Mouse (Mus musculus) embryo, embryonic 9.5 days (tissue): ENCODE results near the gene Cfap57.
"Not testable (repeated sequence)": the region's sequence is repeated elsewhere in the genome, so short reads cannot be mapped to it uniquely, and the experiment has no call there.

Experiments used
- DNase-seq: peaks from one replicate; pipeline ENCODE4 v3.0.0-alpha.2; 2017; ENCODE audit errors: extremely low spot score

The Cfap57 gene

GRCm38 (mm10) chr4:118564062-118564925 is 56.3 kb downstream of the Cfap57 start:
- no peak for DNase-seq

GRCm38 (mm10) chr4:118553039-118553649 is 67.4 kb downstream of the Cfap57 start:
- DNase-seq, result no peak

- DNase-seq, result peak; percentile 62
These were observed 72.5 kb downstream of the Cfap57 start for GRCm38 (mm10) chr4:118548130-118548480.

- not testable (repeated sequence) for DNase-seq
These were observed 73.0 kb downstream of the Cfap57 start for GRCm38 (mm10) chr4:118547424-118548129.

GRCm38 (mm10) chr4:118544441-118545127 is 76.0 kb downstream of the Cfap57 start:
- DNase-seq, result no peak

- peak; percentile 60 for DNase-seq
These were observed 76.9 kb downstream of the Cfap57 start, which contains the start of gene Tmem125 for GRCm38 (mm10) chr4:118543592-118544260. TSS of gene Tmem125 (minus strand) at chr4:118544044.

GRCm38 (mm10) chr4:118543158-118543530 is 77.4 kb downstream of the Cfap57 start:
- no peak for DNase-seq

GRCm38 (mm10) chr4:118542510-118543157 is 77.9 kb downstream of the Cfap57 start:
- no peak for DNase-seq

GRCm38 (mm10) chr4:118539904-118540303 is 80.7 kb downstream of the Cfap57 start:
- no peak for DNase-seq

GRCm38 (mm10) chr4:118537801-118538200 is 82.8 kb downstream of the Cfap57 start:
- no peak for DNase-seq

- DNase-seq, result no peak
These were observed 85.0 kb downstream of the Cfap57 start for GRCm38 (mm10) chr4:118535610-118536009.

- no peak for DNase-seq
These were observed 87.0 kb downstream of the Cfap57 start for GRCm38 (mm10) chr4:118533605-118534004.

- DNase-seq, result no peak
These were observed 87.4 kb downstream of the Cfap57 start for GRCm38 (mm10) chr4:118533156-118533555.

- DNase-seq, result no peak
These were observed 87.9 kb downstream of the Cfap57 start for GRCm38 (mm10) chr4:118532663-118533062.

- DNase-seq, result no peak
These were observed 92.9 kb downstream of the Cfap57 start for GRCm38 (mm10) chr4:118527720-118528119.

- DNase-seq, result no peak
These were observed 93.3 kb downstream of the Cfap57 start for GRCm38 (mm10) chr4:118527335-118527681.

GRCm38 (mm10) chr4:118526408-118527334 is 93.9 kb downstream of the Cfap57 start, which contains the start of gene 2610528J11Rik:
TSS of gene 2610528J11Rik (plus strand) at chr4:118526999.
- no peak for DNase-seq

- no peak for DNase-seq
These were observed 94.8 kb downstream of the Cfap57 start for GRCm38 (mm10) chr4:118525779-118526178.

GRCm38 (mm10) chr4:118523976-118524375 is 96.6 kb downstream of the Cfap57 start:
- DNase-seq, result no peak

- DNase-seq, result no peak
These were observed 98.3 kb downstream of the Cfap57 start for GRCm38 (mm10) chr4:118522248-118522647.
